Mouse (Mus musculus): ENCODE measurements around the gene Rarres1. TPM values are rescaled to one million over a fixed set of nuclear protein-coding genes. Genes with fewer than 3 reads are reported as not detected.
A peak's percentile ranks its signal among the peaks of the same experiment; 100 is the strongest.

Gene Rarres1
- polyA plus RNA-seq, 1 experiment from 2014 or later, result 1.4 TPM

- 89% methylated on average over 2 of the region's 2 CpGs for WGBS
- H3K27ac ChIP-seq, result no peak overlapping the region
- no peak overlapping the region for H3K4me2 ChIP-seq (replicated peaks)
- no peak overlapping the region for H3K9ac ChIP-seq (replicated peaks)
- no peak overlapping the region for H3K4me3 ChIP-seq (replicated peaks)
- no peaks in the 10 kb centered on the region for H3K4me1 ChIP-seq (replicated peaks)
- H3K27me3 ChIP-seq, result no peaks in the 10 kb centered on the region
- ATAC-seq, result no peak
- H3K9me3 ChIP-seq, result no peaks in the 10 kb centered on the region
- peaks cover 2% of the 10 kb centered on the region; the same call in 1 of the 2 replicates for H3K36me3 ChIP-seq
These were observed 30.1 kb downstream of the Rarres1 start for GRCm38 (mm10) chr3:67485233-67485632.

- no peaks in the 10 kb centered on the region for H3K9me3 ChIP-seq
- WGBS, result 93% methylated on average over 10 of the region's 10 CpGs
- H3K4me2 ChIP-seq (replicated peaks), result no peak overlapping the region
- H3K4me1 ChIP-seq (replicated peaks), result no peaks in the 10 kb centered on the region
- no peak overlapping the region for H3K9ac ChIP-seq (replicated peaks)
- no peak for ATAC-seq
- H3K27me3 ChIP-seq, result no peaks in the 10 kb centered on the region
- H3K27ac ChIP-seq, result no peak overlapping the region
- H3K36me3 ChIP-seq, result peaks cover 22% of the 10 kb centered on the region
- no peak overlapping the region for H3K4me3 ChIP-seq (replicated peaks)
These were observed 32.9 kb downstream of the Rarres1 start for GRCm38 (mm10) chr3:67482400-67482799.

- H3K4me2 ChIP-seq (replicated peaks), result no peak overlapping the region
- H3K9ac ChIP-seq (replicated peaks), result no peak overlapping the region
- H3K9me3 ChIP-seq, result no peaks in the 10 kb centered on the region
- H3K27ac ChIP-seq, result no peak overlapping the region
- no peak overlapping the region for H3K4me3 ChIP-seq (replicated peaks)
- H3K4me1 ChIP-seq (replicated peaks), result no peaks in the 10 kb centered on the region
- peaks cover 42% of the 10 kb centered on the region for H3K36me3 ChIP-seq
- WGBS, result 94% methylated on average over 11 of the region's 11 CpGs
- no peaks in the 10 kb centered on the region for H3K27me3 ChIP-seq
- ATAC-seq, result no peak
These were observed 35.5 kb downstream of the Rarres1 start for GRCm38 (mm10) chr3:67479806-67480205.

- ATAC-seq, result no peak
These were observed 41.9 kb downstream of the Rarres1 start for GRCm38 (mm10) chr3:67473438-67473837.

GRCm38 (mm10) chr3:67471408-67472127, 43.8 kb downstream of the Rarres1 start:
- no peak for ATAC-seq
- Histone ChIP-seq H3K4me1 (replicated peaks) (no peaks in the 10 kb centered on the region), H3K27me3 (no peaks in the 10 kb centered on the region), H3K9me3 (no peaks in the 10 kb centered on the region), H3K9ac (replicated peaks) (no peak overlapping the region), H3K4me2 (replicated peaks) (no peak overlapping the region), H3K27ac (no peak overlapping the region), H3K4me3 (replicated peaks) (no peak overlapping the region), H3K36me3 (peaks cover 41% of the 10 kb centered on the region)
- WGBS, result 96% methylated on average over 4 of the region's 4 CpGs

More at GRCm38 (mm10) chr3:67473438-67473837, 41.9 kb downstream of the Rarres1 start:
- 89% methylated on average over 6 of the region's 6 CpGs for WGBS
- no peak overlapping the region for H3K4me3 ChIP-seq (replicated peaks)
- H3K4me1 ChIP-seq (replicated peaks), result no peaks in the 10 kb centered on the region
- no peak overlapping the region for H3K9ac ChIP-seq (replicated peaks)
- H3K9me3 ChIP-seq, result no peaks in the 10 kb centered on the region
- H3K36me3 ChIP-seq, result peaks cover 45% of the 10 kb centered on the region
- no peaks in the 10 kb centered on the region for H3K27me3 ChIP-seq
- no peak overlapping the region for H3K4me2 ChIP-seq (replicated peaks)
- no peak overlapping the region for H3K27ac ChIP-seq

GRCm38 (mm10) chr3:67467281-67467680, 48.0 kb downstream of the Rarres1 start:
- Histone ChIP-seq H3K9ac (replicated peaks) (no peak overlapping the region), H3K27me3 (no peaks in the 10 kb centered on the region), H3K27ac (no peak overlapping the region), H3K4me1 (replicated peaks) (peaks cover 17% of the 10 kb centered on the region), H3K36me3 (peaks cover 22% of the 10 kb centered on the region), H3K4me3 (replicated peaks) (no peak overlapping the region), H3K4me2 (replicated peaks) (no peak overlapping the region), H3K9me3 (no peaks in the 10 kb centered on the region)
- WGBS, result 96% methylated on average over 2 of the region's 2 CpGs
- no peak for ATAC-seq

- peaks cover 22% of the 10 kb centered on the region for H3K4me1 ChIP-seq (replicated peaks)
- no peak overlapping the region for H3K27ac ChIP-seq
- H3K9ac ChIP-seq (replicated peaks), result no peak overlapping the region
- peaks cover 22% of the 10 kb centered on the region for H3K36me3 ChIP-seq
- no peak overlapping the region for H3K4me3 ChIP-seq (replicated peaks)
- WGBS, result 94% methylated on average over 5 of the region's 5 CpGs
- no peak overlapping the region for H3K4me2 ChIP-seq (replicated peaks)
- no peaks in the 10 kb centered on the region for H3K27me3 ChIP-seq
- no peaks in the 10 kb centered on the region for H3K9me3 ChIP-seq
- no peak for ATAC-seq
These were observed 48.7 kb downstream of the Rarres1 start for GRCm38 (mm10) chr3:67466576-67466975.

GRCm38 (mm10) chr3:67463450-67464372, 51.6 kb downstream of the Rarres1 start, which contains the start of gene Lxn:
Gene Lxn, minus strand, starts transcription at chr3:67463926.
- Histone ChIP-seq H3K27ac (peak within 1 kb of the TSS; percentile 76), H3K4me2 (replicated peaks) (peak within 1 kb of the TSS; percentile 72), H3K4me1 (replicated peaks) (peaks cover 39% of the 10 kb centered on the region), H3K27me3 (no peaks in the 10 kb centered on the region), H3K9ac (replicated peaks) (peak within 1 kb of the TSS; percentile 74), H3K9me3 (no peaks in the 10 kb centered on the region), H3K4me3 (replicated peaks) (peak within 1 kb of the TSS; percentile 64), H3K36me3 (peaks cover 24% of the 10 kb centered on the region)
- peak; percentile 92 for ATAC-seq
- WGBS, result under 1% methylated on average over 42 of the region's 43 CpGs

- peak overlapping the region; percentile 72 for H3K4me2 ChIP-seq (replicated peaks)
- peak overlapping the region; percentile 64 for H3K4me3 ChIP-seq (replicated peaks)
- H3K36me3 ChIP-seq, result peaks cover 25% of the 10 kb centered on the region
- H3K9me3 ChIP-seq, result no peaks in the 10 kb centered on the region
- no peaks in the 10 kb centered on the region for H3K27me3 ChIP-seq
- WGBS, result 5% methylated on average over 12 of the region's 12 CpGs
- peaks cover 39% of the 10 kb centered on the region for H3K4me1 ChIP-seq (replicated peaks)
- ATAC-seq, result no peak
- H3K9ac ChIP-seq (replicated peaks), result peak overlapping the region; percentile 74
- peak overlapping the region; percentile 76 for H3K27ac ChIP-seq
These were observed 52.3 kb downstream of the Rarres1 start for GRCm38 (mm10) chr3:67463001-67463400.

- WGBS, result 54% methylated on average over 10 of the region's 10 CpGs
- no peaks in the 10 kb centered on the region for H3K27me3 ChIP-seq
- H3K9ac ChIP-seq (replicated peaks), result peak overlapping the region; percentile 74
- H3K36me3 ChIP-seq, result peaks cover 24% of the 10 kb centered on the region
- no peak for ATAC-seq
- peak overlapping the region; percentile 72 for H3K4me2 ChIP-seq (replicated peaks)
- peaks cover 39% of the 10 kb centered on the region for H3K4me1 ChIP-seq (replicated peaks)
- 0 out of 2 replicates have a peak overlapping the region, but pooled peaks have one; percentile 35 for H3K27ac ChIP-seq
- no peaks in the 10 kb centered on the region for H3K9me3 ChIP-seq
- H3K4me3 ChIP-seq (replicated peaks), result peak overlapping the region; percentile 64
These were observed 52.7 kb downstream of the Rarres1 start for GRCm38 (mm10) chr3:67462578-67462977.

- H3K9me3 ChIP-seq, result no peaks in the 10 kb centered on the region
- H3K9ac ChIP-seq (replicated peaks), result no peak overlapping the region
- H3K27me3 ChIP-seq, result no peaks in the 10 kb centered on the region
- H3K4me3 ChIP-seq (replicated peaks), result peak overlapping the region; percentile 64; the same call in 1 of the 2 replicates
- H3K4me1 ChIP-seq (replicated peaks), result peaks cover 39% of the 10 kb centered on the region
- no peak for ATAC-seq
- WGBS, result 62% methylated on average over 7 of the region's 7 CpGs
- H3K36me3 ChIP-seq, result peaks cover 28% of the 10 kb centered on the region
- H3K4me2 ChIP-seq (replicated peaks), result peak overlapping the region; percentile 72
- H3K27ac ChIP-seq, result peak overlapping the region; percentile 11; the same call in 1 of the 2 replicates
These were observed 53.3 kb downstream of the Rarres1 start for GRCm38 (mm10) chr3:67462015-67462414.

GRCm38 (mm10) chr3:67459881-67460280, 55.4 kb downstream of the Rarres1 start:
- peaks cover 44% of the 10 kb centered on the region for H3K36me3 ChIP-seq
- no peaks in the 10 kb centered on the region for H3K9me3 ChIP-seq
- no peaks in the 10 kb centered on the region for H3K27me3 ChIP-seq
- WGBS, result 35% methylated on average over 3 of the region's 3 CpGs
- H3K4me3 ChIP-seq (replicated peaks), result no peak overlapping the region
- H3K9ac ChIP-seq (replicated peaks), result no peak overlapping the region
- no peak overlapping the region for H3K4me2 ChIP-seq (replicated peaks)
- no peak overlapping the region for H3K27ac ChIP-seq
- H3K4me1 ChIP-seq (replicated peaks), result peaks cover 39% of the 10 kb centered on the region
- no peak for ATAC-seq
